Mouse (Mus musculus) midbrain, embryonic 15.5 days (tissue): ENCODE measurements at regions not wholly inside any gene's neighbourhood (a gene's known extent, or its start where the extent isn't known, plus 50 kb on each side); places are given as distances from the start of the nearest gene placed in this dataset.

Experiments used
- ATAC-seq: fragments of 200-750 bp; cut with Nextera tagmentation; replicated peaks from 2 replicates; pipeline ENCODE4 v1.8.0; 2017; ENCODE audit warnings: moderate TSS enrichment
- H3K27ac ChIP-seq: fragments of 300-500 bp; sonication (generic); 2 replicates; pipeline ENCODE4 v1.5.1; 2015; ENCODE audit warnings: mild to moderate bottlenecking, inconsistent platforms
- H3K27me3 ChIP-seq: fragments of 300-500 bp; sonication (generic); replicated peaks from 2 replicates; pipeline ENCODE4 v1.6.1; 2015; ENCODE audit warnings: inconsistent platforms
- H3K36me3 ChIP-seq: fragments of 300-500 bp; sonication (generic); replicated peaks from 2 replicates; pipeline ENCODE4 v1.6.1; 2015; ENCODE audit warnings: inconsistent platforms
- H3K4me1 ChIP-seq: fragments of 300-500 bp; sonication (generic); 2 replicates; pipeline ENCODE4 v1.6.1; 2015; ENCODE audit warnings: inconsistent platforms
- H3K4me2 ChIP-seq: fragments of 300-500 bp; sonication (generic); 2 replicates; pipeline ENCODE4 v1.6.1; 2015; ENCODE audit warnings: inconsistent platforms, mild to moderate bottlenecking, moderate library complexity
- H3K4me3 ChIP-seq: fragments of 300-500 bp; sonication (generic); 2 replicates; pipeline ENCODE4 v1.5.1; 2015; ENCODE audit warnings: mild to moderate bottlenecking, inconsistent platforms
- H3K9ac ChIP-seq: fragments of 300-500 bp; sonication (generic); 2 replicates; pipeline ENCODE4 v1.6.1; 2015; ENCODE audit warnings: mild to moderate bottlenecking, inconsistent platforms
- H3K9me3 ChIP-seq: fragments of 300-500 bp; sonication (generic); 2 replicates; pipeline ENCODE4 v1.6.1; 2016; ENCODE audit warnings: inconsistent platforms
- WGBS: fragments of 180-500 bp; shearing (Covaris S2); methylation state at CpG from one replicate; pipeline ENCODE4 v1.1.7; 2015; ENCODE audit warnings: mixed read lengths; 5-methylcytosine and 5-hydroxymethylcytosine counted together

GRCm38 (mm10) chr10:118640121-118640809, 199.4 kb downstream of the Ifng start:
- Histone ChIP-seq H3K4me1 (peaks cover 15% of the 10 kb centered on the region), H3K4me3 (no peak overlapping the region), H3K9me3 (no peaks in the 10 kb centered on the region), H3K36me3 (no peaks in the 10 kb centered on the region), H3K27ac (0 out of 2 replicates have a peak overlapping the region, but pooled peaks have one; percentile 1), H3K4me2 (peak overlapping the region; percentile 36), H3K27me3 (no peaks in the 10 kb centered on the region), H3K9ac (no peak overlapping the region)
- 38% methylated on average over 7 of the region's 7 CpGs for WGBS
- ATAC-seq, result peak; percentile 57; the same call in 1 of the 2 replicates

GRCm38 (mm10) chr10:118640810-118641427, 200.1 kb downstream of the Ifng start:
- Histone ChIP-seq H3K4me3 (no peak overlapping the region), H3K4me1 (peaks cover 15% of the 10 kb centered on the region), H3K36me3 (no peaks in the 10 kb centered on the region), H3K9ac (0 out of 2 replicates have a peak overlapping the region, but pooled peaks have one; percentile 5), H3K27ac (peak overlapping the region; percentile 39; the same call in 1 of the 2 replicates), H3K9me3 (no peaks in the 10 kb centered on the region), H3K27me3 (no peaks in the 10 kb centered on the region), H3K4me2 (peak overlapping the region; percentile 36)
- WGBS, result 15% methylated on average over 12 of the region's 12 CpGs
- ATAC-seq, result peak; percentile 89

GRCm38 (mm10) chr10:118643622-118644021, 202.8 kb downstream of the Ifng start:
- Histone ChIP-seq H3K27me3 (no peaks in the 10 kb centered on the region), H3K4me1 (peaks cover 15% of the 10 kb centered on the region), H3K27ac (no peak overlapping the region), H3K4me3 (no peak overlapping the region), H3K4me2 (no peak overlapping the region), H3K9ac (no peak overlapping the region), H3K36me3 (no peaks in the 10 kb centered on the region), H3K9me3 (no peaks in the 10 kb centered on the region)
- WGBS, result 78% methylated on average over 8 of the region's 8 CpGs
- no peak for ATAC-seq

- H3K36me3 ChIP-seq, result no peaks in the 10 kb centered on the region
- H3K9me3 ChIP-seq, result no peaks in the 10 kb centered on the region
- ATAC-seq, result no peak
- H3K4me1 ChIP-seq, result no peaks in the 10 kb centered on the region
- no peak overlapping the region for H3K9ac ChIP-seq
- no peak overlapping the region for H3K4me3 ChIP-seq
- no peak overlapping the region for H3K27ac ChIP-seq
- no peak overlapping the region for H3K4me2 ChIP-seq
- no peaks in the 10 kb centered on the region for H3K27me3 ChIP-seq
- 58% methylated on average over 2 of the region's 2 CpGs for WGBS
Measured at GRCm38 (mm10) chr10:118648111-118648510, 207.3 kb downstream of the Ifng start.

GRCm38 (mm10) chr10:118656561-118656960, 213.4 kb downstream of the Dyrk2 start:
- Histone ChIP-seq H3K27ac (no peak overlapping the region), H3K4me1 (no peaks in the 10 kb centered on the region)
- 75% methylated on average over 5 of the region's 5 CpGs for WGBS

GRCm38 (mm10) chr10:118666009-118666408, 204.0 kb downstream of the Dyrk2 start:
- no peak for ATAC-seq
- Histone ChIP-seq H3K9me3 (0 out of 2 replicates have a peak, but pooled peaks cover 4% of the 10 kb centered on the region), H3K4me2 (no peak overlapping the region), H3K4me1 (no peaks in the 10 kb centered on the region), H3K27ac (no peak overlapping the region), H3K36me3 (no peaks in the 10 kb centered on the region), H3K4me3 (no peak overlapping the region), H3K27me3 (no peaks in the 10 kb centered on the region), H3K9ac (no peak overlapping the region)
- WGBS, result 50% methylated on average over 3 of the region's 3 CpGs

More at GRCm38 (mm10) chr10:118656561-118656960, 213.4 kb downstream of the Dyrk2 start:
- H3K4me2 ChIP-seq, result no peak overlapping the region
- H3K9ac ChIP-seq, result no peak overlapping the region
- no peaks in the 10 kb centered on the region for H3K36me3 ChIP-seq
- no peak for ATAC-seq
- no peaks in the 10 kb centered on the region for H3K27me3 ChIP-seq
- no peaks in the 10 kb centered on the region for H3K9me3 ChIP-seq
- H3K4me3 ChIP-seq, result no peak overlapping the region

GRCm38 (mm10) chr10:118675816-118676465, 194.1 kb downstream of the Dyrk2 start:
- Histone ChIP-seq H3K27ac (no peak overlapping the region), H3K9ac (no peak overlapping the region), H3K36me3 (no peaks in the 10 kb centered on the region), H3K4me3 (peak overlapping the region; percentile 8; the same call in 1 of the 2 replicates), H3K4me2 (peak overlapping the region; percentile 37), H3K27me3 (no peaks in the 10 kb centered on the region), H3K4me1 (peaks cover 22% of the 10 kb centered on the region), H3K9me3 (0 out of 2 replicates have a peak, but pooled peaks cover 3% of the 10 kb centered on the region)
- ATAC-seq, result peak; percentile 79
- WGBS, result 35% methylated on average over 18 of the region's 18 CpGs

GRCm38 (mm10) chr10:118678750-118679418, 191.1 kb downstream of the Dyrk2 start:
- ATAC-seq, result peak; percentile 46
- Histone ChIP-seq H3K4me1 (peaks cover 22% of the 10 kb centered on the region), H3K4me2 (no peak overlapping the region), H3K9me3 (no peaks in the 10 kb centered on the region), H3K9ac (no peak overlapping the region), H3K36me3 (no peaks in the 10 kb centered on the region), H3K27me3 (no peaks in the 10 kb centered on the region), H3K27ac (peak overlapping the region; percentile 57), H3K4me3 (no peak overlapping the region)
- 45% methylated on average over 12 of the region's 12 CpGs for WGBS

- no peak overlapping the region for H3K4me3 ChIP-seq
- H3K4me2 ChIP-seq, result no peak overlapping the region
- H3K9ac ChIP-seq, result no peak overlapping the region
- H3K36me3 ChIP-seq, result no peaks in the 10 kb centered on the region
- ATAC-seq, result no peak
- WGBS, result 36% methylated on average over 5 of the region's 5 CpGs
- peaks cover 22% of the 10 kb centered on the region for H3K4me1 ChIP-seq
- H3K27ac ChIP-seq, result no peak overlapping the region
- no peaks in the 10 kb centered on the region for H3K27me3 ChIP-seq
- H3K9me3 ChIP-seq, result no peaks in the 10 kb centered on the region
Measured at GRCm38 (mm10) chr10:118679507-118679906, 190.5 kb downstream of the Dyrk2 start.

- H3K4me3 ChIP-seq, result no peak overlapping the region
- H3K4me2 ChIP-seq, result no peak overlapping the region
- 83% methylated on average over 6 of the region's 6 CpGs for WGBS
- ATAC-seq, result no peak
- H3K9me3 ChIP-seq, result no peaks in the 10 kb centered on the region
- H3K27ac ChIP-seq, result no peak overlapping the region
- no peaks in the 10 kb centered on the region for H3K27me3 ChIP-seq
- peaks cover 20% of the 10 kb centered on the region for H3K4me1 ChIP-seq
- no peaks in the 10 kb centered on the region for H3K36me3 ChIP-seq
- H3K9ac ChIP-seq, result no peak overlapping the region
Measured at GRCm38 (mm10) chr10:118680896-118681295, 189.1 kb downstream of the Dyrk2 start.

- no peak for ATAC-seq
- Histone ChIP-seq H3K4me3 (no peak overlapping the region), H3K4me1 (peaks cover 11% of the 10 kb centered on the region), H3K4me2 (no peak overlapping the region), H3K27ac (no peak overlapping the region), H3K9me3 (no peaks in the 10 kb centered on the region), H3K9ac (no peak overlapping the region), H3K27me3 (no peaks in the 10 kb centered on the region), H3K36me3 (no peaks in the 10 kb centered on the region)
- 84% methylated on average over 9 of the region's 9 CpGs for WGBS
Measured at GRCm38 (mm10) chr10:118683356-118683755, 186.7 kb downstream of the Dyrk2 start.

GRCm38 (mm10) chr10:118699292-118699691, 170.7 kb downstream of the Dyrk2 start:
- Histone ChIP-seq H3K27ac (no peak overlapping the region), H3K36me3 (no peaks in the 10 kb centered on the region), H3K27me3 (no peaks in the 10 kb centered on the region), H3K4me3 (no peak overlapping the region), H3K9me3 (no peaks in the 10 kb centered on the region), H3K4me2 (no peak overlapping the region), H3K9ac (no peak overlapping the region), H3K4me1 (no peaks in the 10 kb centered on the region)
- 80% methylated on average over 3 of the region's 3 CpGs for WGBS
- no peak for ATAC-seq
